Mouse (Mus musculus): ENCODE measurements around the gene Pif1. TPM values are rescaled to one million over a fixed set of nuclear protein-coding genes. Genes with fewer than 3 reads are reported as not detected.

Gene Pif1
- total and polyA plus RNA-seq, 3 experiments: 11.2 to 14.5 (median 12.2) TPM

- Histone ChIP-seq H3K36me3 (replicated peaks in 1 of 2; ENCODE audit: control insufficient read depth in 1 of 2, insufficient read depth in 1 of 2, low read length in 1 of 2) (peaks cover 10 to 25% of the 10 kb centered on the region in 2 experiments), H3K27ac (ENCODE audit: insufficient read depth, low read depth) (peak overlapping the region; percentile 93), H3K27me3 (replicated peaks) (no peaks in the 10 kb centered on the region), H3K9me3 (replicated peaks; ENCODE audit: low read length) (no peaks in the 10 kb centered on the region), H3K9ac (ENCODE audit: insufficient read depth, low read depth) (peak overlapping the region; percentile 41; the same call in 1 of the 2 replicates), H3K4me1 (ENCODE audit: control insufficient read depth in 1 of 2, insufficient read depth in 2 of 2) (peaks cover 38 to 90% of the 10 kb centered on the region in 2 experiments), H3K4me3 (replicated peaks in 1 of 3; ENCODE audit: low read depth in 2 of 3, low read length in 2 of 3, poor library complexity in 1 of 3) (no peak overlapping the region), H3K79me2 (replicated peaks; ENCODE audit: control insufficient read depth, extremely low read depth, insufficient read depth, poor library complexity, severe bottlenecking) (no peaks in the 10 kb centered on the region), H3K4me2 (ENCODE audit: insufficient read depth, low read depth, poor library complexity, severe bottlenecking) (peak overlapping the region; percentile 33)
- in situ Hi-C loops (cut with MboI; ENCODE audit: low pct_ligation_motif_present, low pct_unique_long_range_greater_than_20kb, low sequenced_read_pairs) (no loop called here), dilution Hi-C loops (cut with MboI; ENCODE audit: extremely low pct_ligation_motif_present, extremely low pct_unique_long_range_greater_than_20kb, low sequenced_read_pairs) (no loop called here)
- TF ChIP-seq SMC3 (IDR thresholded peaks at IDR 0.05; ENCODE audit: low read depth, low read length) (no peak), ZC3H11A (IDR thresholded peaks at IDR 0.05; ENCODE audit: low read depth, low read length) (no peak), EP300 (IDR thresholded peaks at IDR 0.05; ENCODE audit: low read length) (peak; percentile 74), POLR2A (IDR thresholded peaks at IDR 0.05; ENCODE audit: low read depth, low read length) (peak; percentile 53), GABPA (IDR thresholded peaks at IDR 0.05; ENCODE audit: insufficient replicate concordance, low read depth, low read length) (no peak), NRF1 (IDR thresholded peaks at IDR 0.05; ENCODE audit: low read depth, low read length) (no peak), IRF4 (IDR thresholded peaks at IDR 0.05; ENCODE audit: low read depth, low read length) (peak; percentile 70; the same call in 1 of the 2 replicates), ZNF384 (IDR thresholded peaks at IDR 0.05; ENCODE audit: low read depth, low read length) (peak; percentile 97), RAD21 (IDR thresholded peaks at IDR 0.05; ENCODE audit: low read depth, low read length) (no peak), MYC (IDR thresholded peaks at IDR 0.05; ENCODE audit: low read depth, low read length) (no peak), CTCF (conservative IDR thresholded peaks at IDR 0.05 in 1 of 2, IDR thresholded peaks at IDR 0.05 in 1 of 2; ENCODE audit: low read depth in 2 of 2, low read length in 2 of 2) (no peak), TBP (conservative IDR thresholded peaks at IDR 0.05; ENCODE audit: low read depth, low read length) (peak; percentile 70; the same call in 1 of the 2 replicates), ETS1 (conservative IDR thresholded peaks at IDR 0.05; ENCODE audit: low read depth, low read length) (peak; percentile 70), BHLHE40 (IDR thresholded peaks at IDR 0.05; ENCODE audit: low read depth, low read length) (peak; percentile 61)
- DNase-seq (ENCODE audit: extremely low read depth): no peak
Measured at GRCm38 (mm10) chr9:65550079-65550831, 36.7 kb upstream of the Pif1 start.

- in situ Hi-C loops (cut with MboI; ENCODE audit: low pct_ligation_motif_present, low pct_unique_long_range_greater_than_20kb, low sequenced_read_pairs) (no loop called here), dilution Hi-C loops (cut with MboI; ENCODE audit: extremely low pct_ligation_motif_present, extremely low pct_unique_long_range_greater_than_20kb, low sequenced_read_pairs) (no loop called here)
- H3K9ac ChIP-seq (ENCODE audit: insufficient read depth, low read depth): peak overlapping the region; percentile 41
- peak; percentile 96 for DNase-seq (ENCODE audit: extremely low read depth)
- peak overlapping the region; percentile 34 for H3K4me2 ChIP-seq (ENCODE audit: insufficient read depth, low read depth, poor library complexity, severe bottlenecking)
- H3K4me3 ChIP-seq (replicated peaks in 1 of 3; ENCODE audit: low read depth in 2 of 3, low read length in 2 of 3, poor library complexity in 1 of 3): no peak overlapping the region
- peak overlapping the region; percentile 93 for H3K27ac ChIP-seq (ENCODE audit: insufficient read depth, low read depth)
- peaks cover 16 to 31% of the 10 kb centered on the region in 2 experiments for H3K36me3 ChIP-seq (replicated peaks in 1 of 2; ENCODE audit: control insufficient read depth in 1 of 2, insufficient read depth in 1 of 2, low read length in 1 of 2)
- no peaks in the 10 kb centered on the region for H3K79me2 ChIP-seq (replicated peaks; ENCODE audit: control insufficient read depth, extremely low read depth, insufficient read depth, poor library complexity, severe bottlenecking)
- H3K4me1 ChIP-seq (ENCODE audit: control insufficient read depth in 1 of 2, insufficient read depth in 2 of 2): peaks cover 32 to 84% of the 10 kb centered on the region in 2 experiments
- no peaks in the 10 kb centered on the region for H3K9me3 ChIP-seq (replicated peaks; ENCODE audit: low read length)
- H3K27me3 ChIP-seq (replicated peaks): no peaks in the 10 kb centered on the region
- TF ChIP-seq NELFE (IDR thresholded peaks at IDR 0.05; ENCODE audit: low read depth, low read length) (no peak; the same call in 1 of the 2 replicates), GABPA (IDR thresholded peaks at IDR 0.05; ENCODE audit: insufficient replicate concordance, low read depth, low read length) (no peak), E2F4 (IDR thresholded peaks at IDR 0.05; ENCODE audit: insufficient replicate concordance, low read depth, low read length) (no peak), IRF4 (IDR thresholded peaks at IDR 0.05; ENCODE audit: low read depth, low read length) (peak; percentile 29; the same call in 1 of the 2 replicates), CTCF (conservative IDR thresholded peaks at IDR 0.05 in 1 of 2, IDR thresholded peaks at IDR 0.05 in 1 of 2; ENCODE audit: low read depth in 2 of 2, low read length in 2 of 2) (no peak), MAFK (IDR thresholded peaks at IDR 0.05; ENCODE audit: insufficient replicate concordance, low read length) (no peak), POLR2AphosphoS2 (IDR thresholded peaks at IDR 0.05; ENCODE audit: low read depth, low read length) (no peak; the same call in 1 of the 2 replicates), JUND (conservative IDR thresholded peaks at IDR 0.05; ENCODE audit: low read depth, low read length) (no peak), TBP (conservative IDR thresholded peaks at IDR 0.05; ENCODE audit: low read depth, low read length) (0 out of 2 replicates have a peak, but pooled peaks have one; percentile 42), ELF1 (IDR thresholded peaks at IDR 0.05; ENCODE audit: low read depth, low read length) (peak; percentile 43; the same call in 1 of the 2 replicates), POLR2A (IDR thresholded peaks at IDR 0.05; ENCODE audit: low read depth, low read length) (peak; percentile 47; the same call in 1 of the 2 replicates), RCOR1 (conservative IDR thresholded peaks at IDR 0.05; ENCODE audit: low read depth, low read length) (no peak), MYC (IDR thresholded peaks at IDR 0.05; ENCODE audit: low read depth, low read length) (no peak), ZMIZ1 (IDR thresholded peaks at IDR 0.05; ENCODE audit: low read depth, low read length) (no peak; the same call in 1 of the 2 replicates), MAX (IDR thresholded peaks at IDR 0.05; ENCODE audit: low read length) (peak; percentile 66; the same call in 1 of the 2 replicates), KAT2A (IDR thresholded peaks at IDR 0.05; ENCODE audit: insufficient replicate concordance, low read length) (no peak), SIN3A (IDR thresholded peaks at IDR 0.05; ENCODE audit: low read length) (no peak; the same call in none of the 2 replicates), UBTF (IDR thresholded peaks at IDR 0.05; ENCODE audit: low read depth, low read length) (0 out of 2 replicates have a peak, but pooled peaks have one; percentile 61), MEF2A (IDR thresholded peaks at IDR 0.05; ENCODE audit: borderline replicate concordance, low read depth, low read length) (no peak), ZNF384 (IDR thresholded peaks at IDR 0.05; ENCODE audit: low read depth, low read length) (no peak), HCFC1 (IDR thresholded peaks at IDR 0.05; ENCODE audit: low read depth, low read length) (no peak), NRF1 (IDR thresholded peaks at IDR 0.05; ENCODE audit: low read depth, low read length) (no peak), USF1 (IDR thresholded peaks at IDR 0.05; ENCODE audit: low read depth, low read length) (no peak)
Measured at GRCm38 (mm10) chr9:65551035-65551434, 35.9 kb upstream of the Pif1 start.
